Mouse (Mus musculus): Measurements from ENCODE around the gene Ankrd65.
A peak's percentile ranks its signal among the peaks of the same experiment; 100 is the strongest.
"Not testable (repeated sequence)": the region's sequence is repeated elsewhere in the genome, so short reads cannot be mapped to it uniquely, and the experiment has no call there.

The Ankrd65 gene

GRCm38 (mm10) chr4:155774971-155775740 is 15.1 kb upstream of the Ankrd65 start:
- no peak for DNase-seq (ENCODE audit: extremely low read depth, low read depth, low spot score)

DNA sequence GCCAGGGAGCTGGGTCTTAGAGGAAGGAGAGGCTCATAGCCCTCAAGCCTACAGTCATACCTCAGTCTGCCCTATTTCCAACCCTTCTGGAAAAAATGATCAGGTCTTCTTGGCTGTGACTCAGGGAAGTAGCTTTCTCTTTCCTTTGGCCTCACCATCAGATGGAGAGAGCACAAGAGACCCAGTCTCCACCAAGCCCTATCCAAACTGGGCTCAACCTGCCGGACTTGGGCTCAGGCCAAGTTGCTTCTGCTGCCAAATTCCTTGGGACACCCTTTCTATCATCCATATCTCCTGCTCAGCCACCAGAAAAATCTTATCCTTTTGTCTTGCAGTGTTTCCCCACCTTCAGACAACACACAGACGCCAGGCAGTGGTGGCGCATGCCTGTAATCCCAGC is 14.4 kb upstream of the Ankrd65 start:
- DNase-seq (ENCODE audit: extremely low read depth, low read depth, low spot score): no peak

GRCm38 (mm10) chr4:155776704-155777335 is 13.4 kb upstream of the Ankrd65 start:
- DNase-seq (ENCODE audit: extremely low read depth, low read depth, low spot score): no peak

DNA sequence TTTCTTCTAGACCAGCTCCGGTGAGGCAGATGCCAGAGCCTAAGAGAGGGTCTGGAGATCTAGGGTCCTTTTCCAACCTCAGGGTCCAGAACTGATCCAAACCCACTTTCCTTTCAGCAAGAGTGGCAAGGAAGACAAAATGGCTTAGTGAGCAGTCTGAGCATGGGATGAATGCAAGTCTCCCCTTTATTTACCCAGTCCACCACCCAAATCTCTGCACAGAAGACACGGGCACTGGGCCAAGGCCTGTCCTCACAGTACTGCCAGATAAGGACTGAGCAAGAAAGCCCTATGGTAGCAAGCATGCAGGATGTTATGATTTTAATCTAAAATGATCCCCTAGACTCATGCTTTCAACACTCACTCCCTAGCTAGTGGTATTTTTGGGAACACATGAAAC is 12.4 kb upstream of the Ankrd65 start:
- no peak for DNase-seq (ENCODE audit: extremely low read depth, low read depth, low spot score)

DNA sequence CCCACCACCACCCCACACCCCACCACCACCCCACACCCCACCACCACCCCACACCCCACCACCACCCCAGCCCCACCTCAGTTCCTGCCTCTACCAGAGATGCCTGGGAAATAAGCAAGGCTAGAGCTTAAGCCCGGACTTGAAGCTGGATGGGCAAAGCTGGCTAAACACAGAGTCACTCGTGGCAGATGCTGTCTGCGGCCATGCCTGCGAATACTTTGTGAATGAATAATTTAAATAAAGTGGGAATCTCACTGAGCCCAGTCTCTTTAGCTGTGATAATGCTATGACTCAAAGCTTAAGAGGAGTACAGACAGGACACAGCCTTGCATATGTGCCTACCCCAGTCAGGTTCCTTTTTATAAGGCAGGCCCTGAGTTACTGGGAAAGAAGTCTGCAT is 10.7 kb upstream of the Ankrd65 start:
- DNase-seq (ENCODE audit: extremely low read depth, low read depth, low spot score): no peak

- DNase-seq (ENCODE audit: extremely low read depth, low read depth, low spot score): no peak
Measured at GRCm38 (mm10) chr4:155780895-155781294, 9.3 kb upstream of the Ankrd65 start.

- DNase-seq (ENCODE audit: extremely low read depth, low read depth, low spot score): no peak
Measured at GRCm38 (mm10) chr4:155783486-155784080, 6.7 kb upstream of the Ankrd65 start.

DNA sequence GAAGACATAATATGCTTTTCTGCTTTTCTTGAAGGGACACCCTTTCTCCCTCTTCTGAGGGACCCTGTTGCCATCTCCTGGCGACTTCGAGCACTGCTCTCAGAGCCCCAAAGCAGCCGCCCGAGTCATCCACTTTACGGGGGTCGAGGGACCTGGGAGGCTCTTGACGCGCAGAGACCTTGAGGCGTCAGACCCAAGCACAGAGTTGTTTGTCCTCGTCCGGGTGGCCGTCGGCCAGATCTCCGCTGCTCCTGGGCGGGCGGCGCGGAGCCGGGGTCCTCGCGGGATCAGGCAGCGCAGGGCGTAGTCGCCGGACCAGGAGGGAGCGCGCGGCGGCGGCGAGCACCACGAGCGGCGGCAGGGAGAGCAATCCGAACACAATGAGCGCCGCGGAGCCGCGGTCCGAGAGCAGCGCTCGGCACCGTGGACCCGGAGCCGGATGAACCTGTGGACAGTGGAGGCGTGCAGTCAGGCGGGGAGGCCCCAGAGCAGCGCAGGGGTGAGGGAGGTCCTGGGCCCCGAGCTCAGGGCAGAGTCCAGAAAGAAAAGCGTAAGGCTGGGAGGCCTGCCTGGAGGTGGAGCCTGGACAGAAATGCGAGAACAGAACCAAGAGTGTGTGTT is 6.0 kb upstream of the Ankrd65 start:
- DNase-seq (ENCODE audit: extremely low read depth, low read depth, low spot score): no peak

DNA sequence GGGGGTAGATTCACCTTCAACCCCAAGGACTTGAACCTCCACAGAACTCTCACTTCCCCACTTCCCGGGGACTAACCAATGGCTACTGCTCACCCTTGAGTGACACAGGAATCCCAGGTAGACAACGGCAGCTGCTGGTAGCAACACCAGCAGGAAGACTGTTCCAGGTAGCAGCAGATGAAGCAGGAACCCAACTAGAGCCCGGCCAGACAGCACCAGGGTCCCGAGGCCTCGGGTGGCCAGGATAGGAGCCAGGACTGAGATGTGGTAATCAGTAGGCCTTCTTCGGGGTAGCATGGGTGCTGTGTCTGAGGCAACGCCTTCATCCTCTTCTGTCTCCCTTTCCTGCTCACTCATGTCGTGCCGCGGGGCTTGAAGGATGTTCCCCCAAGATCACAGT is 5.0 kb upstream of the Ankrd65 start:
- no peak for DNase-seq (ENCODE audit: extremely low read depth, low read depth, low spot score)

DNA sequence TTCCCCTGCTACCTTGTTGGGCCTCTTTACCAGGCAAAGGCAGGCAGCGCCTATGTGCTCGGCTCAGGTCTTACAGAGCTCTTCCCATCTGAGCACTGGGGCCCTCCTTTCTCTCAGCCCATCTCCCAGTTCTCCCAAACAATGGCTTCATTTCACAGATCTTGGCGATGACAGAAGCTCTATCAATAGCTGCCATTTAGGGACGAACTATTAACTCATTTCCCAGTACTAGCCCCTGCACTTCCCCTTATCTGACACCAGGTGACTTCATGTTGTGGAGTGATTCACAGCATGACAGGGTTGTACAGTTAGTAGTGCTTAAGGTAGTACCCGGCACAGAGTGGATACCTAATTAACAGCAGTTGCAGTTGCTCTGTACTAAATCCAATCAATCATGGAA is 4.4 kb upstream of the Ankrd65 start, which contains the start of gene Tmem88b:
Gene Tmem88b, minus strand, starts transcription at position 56 of the 400 bp plus-strand sequence.
- no peak for DNase-seq (ENCODE audit: extremely low read depth, low read depth, low spot score)

DNA sequence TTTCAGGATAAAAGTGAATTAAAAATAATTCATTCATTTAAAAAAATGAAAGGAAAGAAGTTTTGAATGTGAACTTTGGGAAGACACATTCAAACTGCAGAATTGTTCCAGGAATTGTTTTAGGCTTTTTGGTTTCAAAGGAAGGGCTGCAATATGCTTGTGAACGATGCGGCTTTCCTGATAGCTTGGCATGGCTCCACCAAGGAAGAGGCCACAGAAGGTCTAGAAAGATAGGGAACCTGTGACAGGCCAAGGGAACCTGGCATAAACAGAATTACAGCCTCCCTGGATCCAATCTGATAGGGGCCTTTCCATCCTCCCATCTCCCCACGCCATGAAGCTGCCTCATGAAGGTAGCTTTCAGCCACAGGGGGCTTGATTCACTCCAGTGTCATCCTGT is 1.9 kb upstream of the Ankrd65 start:
- no peak for DNase-seq (ENCODE audit: extremely low read depth, low read depth, low spot score)

GRCm38 (mm10) chr4:155788833-155789232 is 1.4 kb upstream of the Ankrd65 start:
- DNase-seq (ENCODE audit: extremely low read depth, low read depth, low spot score): not testable (repeated sequence)

GRCm38 (mm10) chr4:155790650-155791161 is 467 bp downstream of the Ankrd65 start:
- peak; percentile 75 for DNase-seq (ENCODE audit: extremely low read depth, low read depth, low spot score)

- no peak for DNase-seq (ENCODE audit: extremely low read depth, low read depth, low spot score)
Measured at GRCm38 (mm10) chr4:155791240-155791933, 1.1 kb downstream of the Ankrd65 start.

DNA sequence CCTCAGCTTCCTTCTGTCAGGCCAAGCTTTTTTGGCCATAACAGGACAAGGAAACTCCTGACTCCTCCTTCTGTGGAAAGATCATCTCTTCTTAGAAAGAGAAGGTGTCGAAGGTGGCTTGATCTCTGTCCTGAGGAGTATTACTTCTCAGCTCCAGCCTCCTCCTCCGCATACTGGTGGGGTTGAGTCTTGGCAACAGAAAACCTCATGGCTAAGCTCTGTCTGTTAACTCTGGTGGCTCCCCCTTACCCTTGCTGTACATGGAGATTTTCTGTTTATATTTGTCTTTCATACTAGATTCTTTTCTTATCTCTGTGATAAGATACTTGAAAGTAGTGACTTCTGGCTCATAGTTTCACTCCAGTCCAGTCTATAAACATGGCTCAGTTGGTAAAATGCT is 3.5 kb downstream of the Ankrd65 start:
- DNase-seq (ENCODE audit: extremely low read depth, low read depth, low spot score): no peak

DNA sequence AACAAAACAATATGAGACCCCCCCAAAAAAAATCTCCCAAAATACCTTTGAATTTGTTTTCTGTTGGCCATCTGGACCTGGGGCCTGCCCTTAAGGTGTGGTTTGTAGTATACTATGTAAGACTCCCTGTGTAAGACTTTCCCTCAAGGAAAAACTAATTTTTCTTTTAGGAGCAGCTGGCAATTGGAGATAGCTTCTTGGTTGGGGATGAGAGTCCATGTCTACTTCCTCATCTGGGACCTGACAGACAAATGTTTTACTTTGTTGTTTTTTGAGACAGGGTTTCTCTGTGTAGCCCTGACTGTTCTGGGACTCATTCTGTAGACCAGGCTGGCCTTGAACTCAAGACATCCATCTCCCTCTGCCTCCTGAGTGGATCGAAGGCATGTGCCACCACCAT is 11.8 kb downstream of the Ankrd65 start:
- DNase-seq (ENCODE audit: extremely low read depth, low read depth, low spot score): no peak

DNA sequence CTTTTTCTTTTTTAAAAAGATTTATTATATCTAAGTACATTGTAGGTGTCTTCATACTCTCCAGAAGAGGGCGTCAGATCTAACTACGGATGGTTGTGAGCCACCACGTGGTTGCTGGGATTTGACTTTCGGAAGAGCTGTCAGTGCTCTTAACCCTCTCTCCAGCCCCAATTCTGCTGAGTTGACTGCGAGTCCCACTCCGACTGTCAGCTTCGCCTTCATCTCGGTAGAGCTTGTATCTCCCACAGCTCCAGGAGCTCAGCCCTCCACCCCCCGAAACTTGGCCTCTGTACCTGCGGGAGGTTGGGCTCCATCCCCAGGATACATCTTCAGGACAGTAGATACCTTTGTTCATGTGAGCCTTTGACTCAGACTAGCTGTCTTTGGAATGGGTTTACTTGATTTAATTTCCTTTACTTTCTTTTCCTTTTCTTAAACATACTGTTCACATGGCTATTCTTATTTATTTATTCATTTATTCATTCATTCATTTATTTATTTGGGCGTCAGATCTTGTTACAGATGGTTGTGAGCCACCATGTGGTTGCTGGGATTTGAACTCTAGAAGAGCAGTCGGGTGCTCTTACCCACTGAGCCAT is 12.6 kb downstream of the Ankrd65 start, which contains the start of gene Mrpl20:
Gene Mrpl20, plus strand, starts transcription at position 138 of the 599 bp plus-strand sequence.
- DNase-seq (ENCODE audit: extremely low read depth, low read depth, low spot score): no peak

DNA sequence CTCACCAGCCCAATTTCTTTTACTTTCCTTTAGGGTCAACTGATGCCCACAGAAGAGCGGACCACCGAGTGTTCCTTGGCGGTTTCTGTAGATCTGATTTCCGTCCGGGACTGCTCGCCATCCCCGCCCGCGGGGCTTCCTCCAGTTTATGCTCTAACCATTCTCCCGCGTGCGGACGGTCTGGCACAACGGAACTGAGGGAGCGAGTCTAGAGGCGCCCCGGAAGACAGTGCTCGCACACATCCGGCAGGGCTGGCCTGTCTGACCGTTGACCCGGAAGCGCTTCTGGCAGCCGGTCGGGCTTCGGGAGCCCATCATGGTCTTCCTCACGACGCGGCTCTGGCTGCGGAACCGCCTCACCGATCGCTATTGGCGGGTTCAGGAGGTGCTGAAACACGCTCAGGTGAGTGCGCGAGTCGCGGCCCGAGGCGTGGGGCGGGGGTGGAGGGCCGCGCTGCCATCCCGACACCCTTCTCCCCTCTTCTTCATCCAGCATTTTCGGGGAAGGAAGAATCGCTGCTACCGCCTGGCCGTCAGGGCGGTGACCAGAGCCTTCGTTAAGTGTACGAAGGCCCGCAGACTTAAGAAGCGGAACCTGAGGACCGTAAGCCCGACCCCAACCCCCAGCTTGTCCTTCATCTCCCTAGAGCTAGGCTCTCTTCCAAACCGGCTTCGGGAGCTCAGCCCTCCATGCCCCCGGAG is 13.3 kb downstream of the Ankrd65 start:
- no peak for DNase-seq (ENCODE audit: extremely low read depth, low read depth, low spot score)

DNA sequence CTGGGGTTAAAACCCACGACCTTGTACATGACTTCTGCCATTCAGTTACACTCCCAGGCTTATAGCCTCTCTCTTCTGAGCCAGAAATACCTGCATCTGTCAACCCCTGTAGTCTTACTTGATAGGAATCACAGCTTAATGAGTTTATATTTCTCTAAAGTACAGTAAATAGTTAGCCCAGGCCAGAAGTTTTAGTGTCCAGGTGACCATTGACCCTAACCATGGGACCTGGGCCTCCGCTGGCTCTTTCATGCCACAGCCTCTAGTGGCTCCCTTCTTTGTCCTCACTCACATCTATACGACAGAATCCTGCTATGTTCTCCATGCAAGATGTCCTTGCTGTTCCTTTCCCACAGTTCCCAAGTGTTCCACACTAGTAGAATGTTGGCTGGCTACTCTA is 17.6 kb downstream of the Ankrd65 start:
- no peak for DNase-seq (ENCODE audit: extremely low read depth, low read depth, low spot score)
